In the genomic region with DNA sequence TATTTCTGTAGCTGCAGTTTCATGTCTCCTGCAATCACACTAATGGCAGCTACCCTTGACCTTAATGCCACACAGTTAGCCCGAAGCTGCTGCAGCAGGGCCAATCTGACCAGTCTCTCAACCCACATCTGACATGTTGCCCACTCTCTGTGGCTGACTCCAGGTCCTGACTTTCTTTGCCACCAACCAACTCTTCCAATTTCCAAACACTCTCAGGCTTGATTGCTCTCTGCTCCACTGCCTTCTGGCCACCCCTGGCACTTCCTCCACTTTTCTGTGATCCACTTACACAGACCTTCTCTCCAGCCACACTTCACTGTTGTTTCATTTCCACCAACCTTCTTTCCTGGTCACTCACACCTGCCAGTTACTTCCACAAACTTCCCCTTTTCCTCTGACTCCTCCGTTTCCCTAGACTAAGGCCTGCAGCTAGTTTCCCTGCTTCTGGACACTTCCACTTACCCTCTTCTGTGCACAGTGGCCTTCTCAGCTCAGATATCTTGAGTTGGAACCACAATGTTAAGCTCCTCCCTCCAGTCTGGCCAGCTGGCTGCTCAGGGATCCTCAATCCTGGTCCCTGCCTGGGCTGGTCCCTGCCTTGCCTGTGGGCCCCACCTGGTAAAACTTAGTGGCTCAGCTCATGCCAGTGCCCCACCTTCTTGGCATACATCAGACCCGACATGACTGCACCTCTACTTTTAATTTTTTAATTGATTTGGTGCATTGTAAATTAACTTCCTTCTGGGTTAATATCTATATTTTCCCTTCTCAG, we compare ENCODE assay signal across 32 mouse cellular contexts. TPM values are rescaled to one million over a fixed set of nuclear protein-coding genes. Genes with fewer than 3 reads are reported as not detected.
A peak's percentile ranks its signal among the peaks of the same experiment; 100 is the strongest.
DNase-seq lines count a peak whose midpoint lies in the region; ATAC-seq and TF ChIP-seq lines count a peak whose summit lies in the region.
"Had no signal": no experiment of that assay in that cellular context is flagged by ENCODE, and none has a peak within 500 bp of the region (broad histone marks: within the 10 kb centered on the region; RNA-seq: fewer than 3 reads in every experiment).

No protein-coding gene starts in this region.

- TF ChIP-seq EP300 in stomach, postnatal 0 days (optimal IDR thresholded peaks at IDR 0.05) = no peak

- no peak overlapping the region for H3K4me2 ChIP-seq in intestine, embryonic 14.5 days (ENCODE audit: low read length)
- H3K4me2 ChIP-seq in stomach, postnatal 0 days (replicated peaks; ENCODE audit: low read depth) = no peak overlapping the region
- H3K4me2 ChIP-seq: embryonic facial prominence, embryonic 15.5 days; heart, embryonic 12.5 days; liver, embryonic 15.5 days; lung, embryonic 15.5 days had no signal

- 60% methylated on average over 3 of the region's 3 CpGs for WGBS in intestine, embryonic 14.5 days
- 52% methylated on average over 3 of the region's 3 CpGs for WGBS in stomach, postnatal 0 days
- WGBS in thymus, adult 2 months = 64% methylated on average over 3 of the region's 3 CpGs

- DNase-seq in adrenal gland, postnatal 36 days = peak; percentile 1 to 19
- no peak for DNase-seq in adrenal gland, postnatal 4 days (ENCODE audit: low spot score in 2 of 2)
- peak; percentile 1 to 23 for DNase-seq in kidney, postnatal 4 days
- DNase-seq in kidney, postnatal 36 days = no peak
- peak; percentile 50 for DNase-seq in intestine, embryonic 14.5 days (ENCODE audit: low spot score)
- peak; percentile 36 for DNase-seq in stomach, postnatal 0 days (ENCODE audit: low spot score)
- DNase-seq in urinary bladder, postnatal 25 days (ENCODE audit: low spot score) = no peak
- no peak for DNase-seq in thymus, adult 2 months
- DNase-seq: cerebellum, adult 9-10 months; gastrocnemius, postnatal 10 days; heart, adult 18-20 months; heart, postnatal 10 days; layer of hippocampus, adult 9-11 months; lung, postnatal 4 days; midbrain, embryonic 14.5 days; right cerebral cortex, postnatal 14 days; spleen, adult 18-20 months; thymus, postnatal 36 days had no signal

- H3K36me3 ChIP-seq in intestine, embryonic 14.5 days (ENCODE audit: control insufficient read depth, insufficient read depth, low read length) = no peaks in the 10 kb centered on the region
- H3K36me3 ChIP-seq in stomach, postnatal 0 days (ENCODE audit: control insufficient read depth, insufficient read depth, low read length) = no peaks in the 10 kb centered on the region
- H3K36me3 ChIP-seq in thymus, adult 2 months (ENCODE audit: control insufficient read depth, insufficient read depth, low read length) = no peaks in the 10 kb centered on the region
- H3K36me3 ChIP-seq: embryonic facial prominence, embryonic 15.5 days; heart, embryonic 12.5 days; liver, embryonic 15.5 days; lung, embryonic 15.5 days had no signal

- no peaks in the 10 kb centered on the region for H3K9me3 ChIP-seq in intestine, embryonic 14.5 days (ENCODE audit: control insufficient read depth, low read length)
- no peaks in the 10 kb centered on the region for H3K9me3 ChIP-seq in stomach, postnatal 0 days (ENCODE audit: control insufficient read depth, low read length)
- H3K9me3 ChIP-seq: embryonic facial prominence, embryonic 15.5 days; heart, embryonic 12.5 days; liver, embryonic 15.5 days; lung, embryonic 15.5 days had no signal

- no peak overlapping the region for H3K4me3 ChIP-seq in intestine, embryonic 14.5 days (ENCODE audit: low read depth, low read length)
- no peak overlapping the region for H3K4me3 ChIP-seq in stomach, postnatal 0 days (ENCODE audit: low read depth, low read length)
- H3K4me3 ChIP-seq in thymus, adult 2 months (ENCODE audit: control insufficient read depth, insufficient read depth, low read length) = no peak overlapping the region
- H3K4me3 ChIP-seq: embryonic facial prominence, embryonic 15.5 days; heart, embryonic 12.5 days; left cerebral cortex, adult 2 months; liver, embryonic 15.5 days; lung, embryonic 15.5 days had no signal

- peak; percentile 68; the same call in 1 of the 2 replicates for ATAC-seq in intestine, embryonic 14.5 days (replicated peaks; ENCODE audit: low FRiP score, low TSS enrichment, low read depth)
- ATAC-seq in stomach, postnatal 0 days (ENCODE audit: low FRiP score, low TSS enrichment) = peak; percentile 73
- ATAC-seq: forebrain, embryonic 16.5 days had no signal

- H3K27me3 ChIP-seq in intestine, embryonic 14.5 days (replicated peaks; ENCODE audit: control insufficient read depth, insufficient read depth, low read length) = no peaks in the 10 kb centered on the region
- no peaks in the 10 kb centered on the region for H3K27me3 ChIP-seq in stomach, postnatal 0 days (ENCODE audit: control insufficient read depth, insufficient read depth, low read length)
- no peaks in the 10 kb centered on the region for H3K27me3 ChIP-seq in thymus, adult 2 months (ENCODE audit: control insufficient read depth, insufficient read depth, low read length)
- H3K27me3 ChIP-seq: embryonic facial prominence, embryonic 15.5 days; heart, embryonic 12.5 days; liver, embryonic 15.5 days; lung, embryonic 15.5 days had no signal

- peak overlapping the region; percentile 43; the same call in 1 of the 2 replicates for H3K27ac ChIP-seq in intestine, embryonic 14.5 days (ENCODE audit: low read depth)
- peak overlapping the region; percentile 45; the same call in 1 of the 2 replicates for H3K27ac ChIP-seq in stomach, postnatal 0 days (replicated peaks)
- no peak overlapping the region for H3K27ac ChIP-seq in thymus, adult 2 months (ENCODE audit: control insufficient read depth, insufficient read depth, low read length)
- H3K27ac ChIP-seq: embryonic facial prominence, embryonic 15.5 days; left cerebral cortex, adult 2 months; liver, embryonic 15.5 days; lung, embryonic 15.5 days had no signal

- no peak overlapping the region for H3K9ac ChIP-seq in intestine, embryonic 14.5 days (ENCODE audit: low read length)
- H3K9ac ChIP-seq in stomach, postnatal 0 days (ENCODE audit: low read length) = no peak overlapping the region
- H3K9ac ChIP-seq: embryonic facial prominence, embryonic 15.5 days; heart, embryonic 12.5 days; liver, embryonic 15.5 days; lung, embryonic 15.5 days had no signal

- H3K4me1 ChIP-seq in intestine, embryonic 14.5 days (replicated peaks; ENCODE audit: control insufficient read depth, insufficient read depth, low read length) = no peaks in the 10 kb centered on the region
- no peaks in the 10 kb centered on the region for H3K4me1 ChIP-seq in stomach, postnatal 0 days (replicated peaks; ENCODE audit: control insufficient read depth, insufficient read depth)
- no peaks in the 10 kb centered on the region for H3K4me1 ChIP-seq in thymus, adult 2 months (replicated peaks; ENCODE audit: control insufficient read depth, insufficient read depth, low read length)
- H3K4me1 ChIP-seq: embryonic facial prominence, embryonic 15.5 days; heart, embryonic 12.5 days; liver, embryonic 15.5 days; lung, embryonic 15.5 days had no signal

- no peak for TF ChIP-seq CTCF in stomach, postnatal 0 days (IDR thresholded peaks at IDR 0.05; ENCODE audit: low read depth)
- TF ChIP-seq CTCF in thymus, adult 2 months (IDR thresholded peaks at IDR 0.05; ENCODE audit: borderline replicate concordance, control insufficient read depth, extremely low read depth, insufficient read depth, low read length, poor library complexity) = no peak

- TF ChIP-seq POLR2A in thymus, adult 2 months (IDR thresholded peaks at IDR 0.05; ENCODE audit: control insufficient read depth, extremely low read depth, insufficient read depth, low read length, poor library complexity) = no peak

RNA-seq across cellular contexts. Expression of a gene that starts 35.4 kb away (rescaled TPM):
- under 1 TPM in 1 of 2 experiments, not detected in 1; 0.23 TPM for total RNA-seq in adrenal gland, postnatal 36 days (2021)
- 1 to 10 TPM in 1 of 2 experiments, under 1 TPM in 1; 0.14 to 6.4 TPM for total RNA-seq in adrenal gland, postnatal 4 days (2021)
- 0.07 TPM in 1 of 2 replicates, not detected in the other for polyA plus RNA-seq in intestine, embryonic 14.5 days (2014; fragmentation: Nextera tagmentation; extraction: Ambion mirVana)
- polyA plus RNA-seq in stomach, postnatal 0 days (2015; fragmentation: Nextera tagmentation; extraction: Ambion mirVana) = not detected in 2 replicates
- 0.14 TPM in 1 of 2 replicates, not detected in the other for polyA plus RNA-seq in thymus, adult 2 months (2012; rRNA removed)
- total RNA-seq: common myeloid progenitor, adult 5-6 weeks; gastrocnemius, postnatal 10 days; heart, adult 18-20 months; heart, postnatal 10 days; left cerebral cortex, adult 2 months; left cerebral cortex, postnatal 36 days; megakaryocyte-erythroid progenitor cell, adult 5-6 weeks; MEL had no signal
- polyA plus RNA-seq: embryonic facial prominence, embryonic 15.5 days; forebrain, embryonic 16.5 days; heart, embryonic 12.5 days; hindbrain, embryonic 11.5 days; large intestine, adult 2 months; limb, embryonic 14.5 days; lung, embryonic 15.5 days; midbrain, embryonic 14.5 days; neural tube, embryonic 11.5 days had no signal

RNA-seq across cellular contexts. Expression of a gene that starts 38.9 kb away (rescaled TPM):
- total RNA-seq in adrenal gland, postnatal 36 days (2021) = not detected
- total RNA-seq in adrenal gland, postnatal 4 days (2021) = 1 to 10 TPM in 1 of 2 experiments, under 1 TPM in 1; 0.14 to 5.6 TPM
- 2.9 and 3.3 TPM in 2 replicates for polyA plus RNA-seq in intestine, embryonic 14.5 days (2014; fragmentation: Nextera tagmentation; extraction: Ambion mirVana)
- polyA plus RNA-seq in stomach, postnatal 0 days (2015; fragmentation: Nextera tagmentation; extraction: Ambion mirVana) = 0.55 and 0.70 TPM in 2 replicates
- 0.04 TPM in 1 of 2 replicates, not detected in the other for polyA plus RNA-seq in thymus, adult 2 months (2012; rRNA removed)
- total RNA-seq: common myeloid progenitor, adult 5-6 weeks; gastrocnemius, postnatal 10 days; heart, adult 18-20 months; heart, postnatal 10 days; left cerebral cortex, adult 2 months; left cerebral cortex, postnatal 36 days; megakaryocyte-erythroid progenitor cell, adult 5-6 weeks; MEL had no signal
- polyA plus RNA-seq: embryonic facial prominence, embryonic 15.5 days; forebrain, embryonic 16.5 days; heart, embryonic 12.5 days; hindbrain, embryonic 11.5 days; limb, embryonic 14.5 days; lung, embryonic 15.5 days; midbrain, embryonic 14.5 days; neural tube, embryonic 11.5 days had no signal

RNA-seq across cellular contexts. Expression of a gene that starts 55.0 kb away (rescaled TPM):
- under 1 TPM in 1 of 2 experiments, not detected in 1; 0.10 TPM for total RNA-seq in adrenal gland, postnatal 36 days (2021)
- 10 to 100 TPM in 1 of 2 experiments, 1 to 10 TPM in 1; 3.1 to 13.0 TPM for total RNA-seq in adrenal gland, postnatal 4 days (2021)
- polyA plus RNA-seq in intestine, embryonic 14.5 days (2014; fragmentation: Nextera tagmentation; extraction: Ambion mirVana) = 104 and 105 TPM in 2 replicates
- 64.1 and 68.1 TPM in 2 replicates for polyA plus RNA-seq in stomach, postnatal 0 days (2015; fragmentation: Nextera tagmentation; extraction: Ambion mirVana)
- 0.09 and 0.38 TPM in 2 replicates for polyA plus RNA-seq in thymus, adult 2 months (2012; rRNA removed)
- total RNA-seq: common myeloid progenitor, adult 5-6 weeks; heart, postnatal 10 days; left cerebral cortex, adult 2 months; left cerebral cortex, postnatal 36 days; megakaryocyte-erythroid progenitor cell, adult 5-6 weeks; MEL had no signal
- polyA plus RNA-seq: forebrain, embryonic 16.5 days; hindbrain, embryonic 11.5 days; midbrain, embryonic 14.5 days; neural tube, embryonic 11.5 days had no signal

Comparison
In these comparisons a context has a peak if more than half of its experiments do, and no peak if none do; other contexts are left out.
1. DNase-seq: peak in adrenal gland, postnatal 36 days (2 of 2), kidney, postnatal 4 days (2 of 2), intestine, embryonic 14.5 days (single experiment) and stomach, postnatal 0 days (single experiment); none in adrenal gland, postnatal 4 days (0 of 2), kidney, postnatal 36 days (0 of 2), urinary bladder, postnatal 25 days (single experiment) and thymus, adult 2 months (single experiment).
2. RNA of a gene that starts 55.0 kb away (polyA plus RNA-seq): 104 to 105 TPM in intestine, embryonic 14.5 days and 64.1 to 68.1 TPM in stomach, postnatal 0 days; 0.09 to 0.38 TPM in thymus, adult 2 months; every median in the first group is over 10 times any median in the second.